Mouse (Mus musculus) gastrocnemius, postnatal 25 days (tissue): Measurements from ENCODE around the gene Nrg4. TPM values are rescaled to one million over a fixed set of nuclear protein-coding genes. Genes with fewer than 3 reads are reported as not detected.
"Not testable (repeated sequence)": the region's sequence is repeated elsewhere in the genome, so short reads cannot be mapped to it uniquely, and the experiment has no call there.

Experiments
- DNase-seq: peaks from one replicate; pipeline ENCODE4 v3.0.0; 2022
- total RNA-seq, 2 experiments: library from RNA; stranded (reverse); gene quantifications; 1 replicate in 1 of 2; 2 replicates in 1 of 2; pipeline ENCODE4 v1.2.3; 2021

Gene Nrg4
- total RNA-seq, 2 experiments from 2014 or later = 1.3 TPM; not detected in 1

DNA sequence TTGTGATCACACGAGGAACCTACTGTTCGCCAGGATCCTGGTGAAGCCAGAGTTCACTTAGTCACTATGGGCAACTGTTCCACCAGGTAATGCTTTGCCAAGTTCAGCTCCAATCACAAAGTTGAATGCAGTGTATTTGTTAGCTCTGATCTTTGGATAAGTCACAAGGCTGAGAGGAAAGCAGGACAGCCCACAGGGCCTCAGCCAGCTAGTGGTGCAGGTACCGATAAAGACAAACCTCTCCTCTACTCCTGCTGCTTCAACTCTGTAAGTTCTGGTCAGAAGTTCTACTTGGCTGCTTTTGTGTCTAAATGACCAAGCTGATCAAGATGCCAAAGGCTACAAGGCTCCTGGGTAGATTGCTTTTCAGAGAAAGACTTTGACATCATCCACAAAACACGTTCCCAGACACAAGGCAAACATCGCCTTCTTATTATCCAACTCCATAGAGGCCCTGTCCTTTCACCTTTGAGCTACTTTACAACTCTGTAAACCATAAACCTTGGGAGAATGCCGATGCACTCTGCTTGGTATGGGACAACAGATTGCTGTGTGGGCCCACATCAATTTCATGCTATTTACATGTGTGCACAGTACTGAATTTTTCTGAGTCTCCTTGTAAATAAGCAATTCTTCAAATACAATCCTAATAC lies 75.9 kb downstream of the Nrg4 start:
- DNase-seq = no peak

DNA sequence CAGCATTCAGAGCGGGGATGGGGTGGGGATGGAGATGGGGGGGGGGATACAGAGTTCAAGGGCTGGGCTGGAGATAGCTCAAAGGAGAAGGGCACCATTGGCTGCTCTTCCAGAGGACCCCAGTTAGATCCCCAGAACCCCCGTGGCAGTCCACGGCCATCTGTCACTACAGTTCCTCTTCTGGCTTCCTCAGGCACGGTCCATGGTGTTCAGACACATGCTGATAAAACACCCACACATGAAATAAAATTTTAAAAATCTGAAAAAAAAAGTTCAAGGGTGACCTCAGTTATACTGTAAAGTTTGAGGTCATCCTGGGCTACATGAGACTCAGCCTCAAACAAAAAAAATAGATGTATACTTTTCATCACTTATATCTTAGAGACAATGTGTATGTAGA lies 78.2 kb downstream of the Nrg4 start:
- no peak for DNase-seq

DNA sequence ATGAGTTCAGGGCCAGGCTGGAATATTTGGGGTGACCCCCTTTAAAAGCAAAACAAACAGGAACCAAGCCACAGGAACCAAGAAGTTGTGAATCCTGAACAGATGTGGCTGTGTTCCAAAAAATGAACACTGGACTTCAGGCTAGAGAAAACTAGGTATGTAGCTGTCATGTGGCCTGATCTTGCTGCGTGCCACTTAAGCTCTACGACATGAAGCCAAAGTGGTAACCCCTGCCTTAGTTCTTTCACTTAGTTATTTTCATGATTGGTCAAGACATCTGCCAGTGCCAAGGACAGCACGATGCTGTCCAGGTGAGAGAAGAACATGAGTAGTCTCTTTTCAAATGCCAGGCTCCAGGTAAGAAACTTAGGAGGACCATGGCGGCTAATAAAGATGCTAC lies 79.7 kb downstream of the Nrg4 start:
- DNase-seq = no peak

DNA sequence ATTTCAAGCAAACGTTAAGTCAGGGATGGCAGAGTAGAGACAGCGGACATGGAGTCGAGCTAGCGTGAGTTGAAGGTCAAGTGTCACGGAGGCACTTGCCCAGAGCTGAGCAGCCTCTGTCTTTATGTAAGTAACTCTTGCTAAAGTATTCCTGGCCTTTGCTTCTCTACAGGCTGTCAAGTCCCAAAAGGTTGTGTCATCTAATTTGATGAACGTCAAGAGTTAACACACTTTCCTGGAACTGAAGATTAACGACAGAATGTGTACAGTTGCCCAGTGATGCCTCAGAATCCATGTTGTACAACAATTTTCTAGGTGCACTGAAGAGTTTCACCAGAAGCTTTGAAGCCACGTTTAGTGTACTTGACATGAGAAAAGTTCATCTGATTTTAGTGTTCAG lies 80.2 kb downstream of the Nrg4 start:
- no peak for DNase-seq

DNA sequence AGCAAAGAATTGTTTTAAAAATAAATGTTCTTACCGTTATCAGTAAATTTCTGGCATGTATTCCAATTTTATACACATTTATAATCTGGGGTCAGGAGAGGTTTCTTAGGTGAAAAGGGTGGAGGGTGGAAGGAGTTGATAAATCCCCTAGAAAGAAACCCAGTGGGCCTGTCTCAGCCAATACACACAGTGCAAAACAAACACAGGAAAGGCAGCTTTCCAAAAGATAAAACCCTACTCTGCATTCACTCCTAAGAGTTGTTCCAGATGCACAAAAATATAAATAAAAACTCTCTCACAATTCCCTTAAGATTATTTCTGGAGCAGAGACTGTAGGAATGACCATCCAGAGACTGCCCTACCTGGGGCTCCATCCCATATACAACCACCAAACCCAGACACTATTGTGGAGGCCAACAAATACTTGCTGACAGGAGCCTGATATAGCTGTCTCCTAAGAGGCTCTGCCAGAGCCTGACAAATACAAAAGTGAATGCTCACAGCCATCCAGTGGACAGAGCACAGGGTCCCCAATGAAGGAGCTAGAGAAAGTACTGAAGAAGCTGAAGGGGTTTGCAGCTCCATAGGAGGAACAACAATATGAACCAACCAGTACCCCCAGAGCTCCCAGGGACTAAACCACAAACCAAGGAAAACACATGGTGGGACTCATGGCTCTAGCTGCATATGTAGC lies 81.4 kb downstream of the Nrg4 start:
- not testable (repeated sequence) for DNase-seq

DNA sequence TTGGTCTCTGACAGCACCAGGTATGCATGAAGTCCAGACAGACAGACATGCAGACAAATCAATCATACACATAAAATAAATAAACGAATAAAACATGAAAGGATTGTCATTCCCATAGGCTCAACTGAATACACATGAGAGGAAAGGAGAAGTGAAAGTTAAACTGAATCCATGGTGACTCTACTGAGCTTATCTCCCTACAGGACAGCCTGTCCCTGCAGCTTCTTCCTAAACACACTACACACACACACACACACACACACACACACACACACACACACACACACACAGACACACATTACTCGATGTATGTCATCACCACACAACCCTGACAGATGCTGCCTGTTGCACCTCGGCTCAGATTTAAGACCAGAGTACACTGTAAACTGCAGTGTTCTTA lies 82.6 kb downstream of the Nrg4 start:
- no peak for DNase-seq

DNA sequence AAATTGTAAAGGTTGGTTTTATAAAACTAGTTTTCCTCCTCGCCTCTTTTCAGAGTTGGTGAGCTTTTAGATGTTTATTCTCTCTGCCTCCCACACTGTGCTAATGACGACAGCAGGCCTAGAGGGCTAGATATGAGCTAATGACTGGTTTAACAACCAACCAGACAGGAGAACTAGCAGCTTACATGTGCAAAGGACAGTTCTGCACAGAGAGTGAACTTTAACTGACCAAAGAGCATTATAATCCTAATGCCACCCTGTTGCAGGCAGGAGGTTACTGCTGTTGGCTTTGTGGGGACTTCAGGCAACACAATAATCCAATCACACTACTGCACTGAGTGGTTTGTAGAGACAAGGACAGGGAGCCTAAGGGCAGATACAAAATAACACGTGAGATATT lies 83.4 kb downstream of the Nrg4 start:
- no peak for DNase-seq

DNA sequence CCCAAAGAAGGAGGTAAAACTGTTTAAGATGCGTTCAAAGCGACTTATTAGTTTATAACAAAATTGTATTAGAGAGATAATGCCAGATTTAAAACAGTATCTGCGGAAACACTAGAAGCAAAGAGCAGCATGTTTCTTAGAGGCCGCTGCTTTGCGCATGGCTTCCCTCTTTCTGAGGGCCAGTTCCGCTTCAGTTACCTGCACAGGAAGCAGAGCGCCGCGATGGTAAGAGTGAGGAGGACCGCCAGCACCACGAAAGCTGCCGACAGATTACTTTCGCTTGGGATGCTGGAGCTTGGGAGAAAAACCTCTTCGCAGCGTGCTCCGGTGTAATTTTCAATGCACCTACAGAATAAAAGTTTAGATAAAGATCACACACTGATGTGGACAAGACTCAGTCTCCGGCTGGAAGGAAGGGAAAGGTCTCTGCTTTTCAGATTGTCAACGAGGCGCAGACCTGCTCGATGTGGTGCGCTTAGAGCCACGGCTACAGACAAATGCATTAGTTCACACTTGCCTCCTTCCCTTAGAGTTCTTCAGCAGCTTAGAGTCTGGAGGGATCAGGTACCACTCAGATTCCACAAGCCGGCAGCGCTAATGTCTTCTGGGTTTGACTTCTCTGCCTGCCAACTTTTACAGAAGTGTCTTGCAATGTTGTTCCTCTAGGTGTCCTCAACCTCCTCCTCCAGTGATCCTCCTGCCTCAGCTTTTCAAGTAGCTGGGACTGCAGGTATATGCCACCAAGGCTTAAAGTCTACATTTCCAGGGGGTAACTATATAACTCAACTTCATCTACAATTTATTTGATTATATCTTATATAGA lies 84.6 kb downstream of the Nrg4 start:
- DNase-seq = no peak

DNA sequence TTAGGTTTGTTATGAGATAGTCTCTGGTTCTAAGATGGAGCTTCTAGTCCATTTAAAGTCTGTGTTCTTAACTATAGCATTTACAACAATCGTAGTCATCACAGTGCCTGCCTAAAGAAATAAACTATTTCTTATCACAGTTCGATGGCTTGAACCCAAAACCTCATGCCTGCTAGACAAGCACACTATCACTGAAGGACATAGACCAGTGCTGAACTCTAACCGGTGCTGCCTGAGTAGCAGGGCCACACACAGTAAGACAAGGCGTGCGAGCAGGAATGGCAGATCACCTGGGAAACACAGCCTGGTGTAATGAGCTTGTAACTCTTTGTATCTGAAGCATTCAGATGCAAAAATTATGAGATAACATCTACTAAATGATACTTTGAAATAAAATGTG lies 85.8 kb downstream of the Nrg4 start:
- DNase-seq = no peak

DNA sequence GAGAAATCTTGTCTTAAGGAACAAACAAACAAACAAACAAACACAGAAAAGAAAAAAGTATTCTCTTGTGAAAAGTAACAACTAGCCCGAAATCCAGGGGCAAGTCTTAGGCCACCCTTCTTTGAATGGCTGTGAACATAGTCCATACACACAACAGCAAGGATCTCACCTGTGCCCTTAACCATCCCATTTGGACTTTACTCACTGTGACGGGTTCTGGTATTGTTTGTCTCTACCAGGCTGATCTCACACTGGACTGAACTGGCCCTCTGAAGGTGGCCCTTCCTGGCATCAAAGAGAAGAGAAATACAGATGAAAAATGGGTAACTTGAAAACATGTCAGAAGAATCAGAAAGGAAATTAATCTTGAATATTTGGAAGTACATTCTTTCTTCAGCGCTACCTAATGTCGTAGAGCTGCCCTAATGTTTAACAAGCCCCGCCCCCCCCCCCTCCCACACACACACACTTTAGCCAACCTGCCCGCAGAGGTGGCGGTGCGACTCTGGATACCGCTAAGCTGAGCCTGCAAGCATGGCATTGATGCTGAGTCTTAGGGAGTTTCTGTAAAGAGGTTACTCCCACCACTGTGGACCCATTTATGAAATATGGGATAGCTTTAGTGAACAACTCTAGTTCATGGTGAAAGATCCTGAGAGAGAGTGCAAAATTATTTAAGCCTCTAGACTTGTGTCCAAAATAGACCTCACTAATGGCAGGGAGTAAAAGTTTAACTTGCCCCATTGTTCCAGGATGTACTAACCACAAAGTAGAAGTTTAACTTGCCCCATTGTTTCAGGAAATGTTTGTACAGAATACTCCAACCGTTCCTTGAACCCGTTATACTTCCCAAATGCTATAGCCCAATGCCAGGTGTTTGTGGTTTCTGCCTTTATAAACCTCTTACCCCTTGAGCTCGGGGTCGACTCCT lies 90.1 kb downstream of the Nrg4 start:
- no peak for DNase-seq

DNA sequence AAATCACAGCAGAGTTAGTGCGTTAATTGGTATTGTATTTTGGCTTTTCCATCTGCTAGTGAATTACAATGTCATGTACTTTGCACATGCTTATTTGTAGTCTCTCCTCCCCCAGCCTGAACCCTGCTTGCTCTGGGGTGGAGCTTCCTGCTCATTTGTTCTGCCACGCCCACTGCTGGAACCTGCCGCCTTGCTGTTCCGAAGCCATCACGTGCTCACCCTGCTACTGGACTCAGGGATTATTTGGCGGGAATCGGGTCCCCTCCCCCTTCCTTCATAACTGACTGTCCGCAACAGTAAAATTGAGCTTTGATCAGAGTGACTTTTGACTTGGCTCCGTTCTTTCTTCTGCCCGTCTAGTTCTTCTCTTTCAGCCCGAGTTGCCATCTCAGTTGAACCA lies 93.6 kb downstream of the Nrg4 start:
- not testable (repeated sequence) for DNase-seq

DNA sequence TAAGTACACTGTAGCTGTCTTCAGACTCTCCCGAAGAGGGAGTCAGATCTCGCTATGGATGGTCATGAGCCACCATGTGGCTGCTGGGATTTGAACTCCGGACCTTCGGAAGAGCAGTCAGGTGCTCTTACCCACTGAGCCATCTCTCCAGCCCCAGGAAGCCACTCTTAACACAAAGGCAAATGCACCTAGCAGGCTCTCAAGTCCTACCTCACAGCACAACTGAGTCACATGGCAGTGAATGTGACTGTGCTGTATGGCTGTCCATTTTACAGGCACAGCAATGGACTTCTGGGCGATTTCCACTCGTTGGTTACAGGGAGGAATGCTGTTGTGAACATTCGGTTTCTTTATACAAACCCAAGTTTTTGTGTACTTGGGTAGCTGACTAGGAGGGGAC lies 94.1 kb downstream of the Nrg4 start:
- DNase-seq = no peak

DNA sequence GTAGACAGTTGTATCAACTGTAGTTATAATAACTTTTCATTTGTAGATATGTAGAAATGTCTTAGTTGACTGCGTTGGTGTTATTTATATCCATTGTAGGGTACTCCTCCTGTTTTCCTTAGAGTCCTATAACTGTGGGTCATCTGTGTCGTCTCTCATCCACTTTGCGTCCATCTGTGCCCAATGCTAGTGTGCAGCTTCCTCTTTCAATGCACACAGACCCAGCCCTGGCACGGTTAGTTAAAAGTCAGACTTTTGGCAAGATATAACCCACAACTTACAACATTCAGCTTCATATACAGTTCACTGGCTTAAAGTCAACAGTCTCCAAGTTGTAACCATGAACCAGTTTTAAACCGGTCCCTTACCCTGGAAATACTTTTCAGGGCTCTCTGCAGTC lies 94.5 kb downstream of the Nrg4 start:
- no peak for DNase-seq

DNA sequence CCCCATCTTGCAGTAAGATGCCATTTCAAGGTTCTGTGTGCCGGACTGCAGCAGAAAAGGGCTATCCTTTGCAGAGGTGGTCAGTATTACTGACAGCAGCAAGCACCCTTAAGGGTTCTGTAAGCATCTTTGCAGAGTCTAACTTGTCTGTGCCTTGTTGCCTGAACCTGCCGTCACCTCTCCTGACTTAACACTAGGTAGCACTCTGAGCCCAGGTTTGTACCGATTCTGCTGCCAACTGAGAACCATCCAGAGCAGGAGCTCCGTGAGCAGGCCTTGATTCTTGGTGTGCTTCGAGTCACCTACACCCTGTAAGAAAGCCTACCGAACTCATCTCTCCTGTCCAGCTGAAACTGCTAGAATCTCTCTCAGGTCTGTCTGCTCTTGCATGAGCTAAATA lies 95.1 kb downstream of the Nrg4 start:
- no peak for DNase-seq

DNA sequence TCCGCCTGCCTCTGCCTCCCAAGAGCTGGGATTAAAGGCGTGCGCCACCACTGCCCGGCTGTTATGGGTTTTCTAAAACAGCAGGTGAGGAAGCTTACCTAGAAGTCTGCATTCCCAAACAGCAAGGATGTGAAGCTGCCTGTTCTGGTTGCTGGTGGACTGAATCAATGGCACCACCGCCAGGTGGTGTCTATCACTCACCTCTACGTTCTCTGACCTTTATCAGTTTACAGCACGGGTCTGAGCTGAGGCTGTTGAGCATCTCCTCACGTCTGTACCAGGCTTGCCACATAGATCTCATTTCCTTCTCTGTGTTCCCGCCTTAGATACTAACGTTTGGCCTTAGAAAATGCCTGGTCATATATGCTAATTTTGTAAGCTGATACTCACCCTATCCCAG lies 97.6 kb downstream of the Nrg4 start:
- DNase-seq = no peak

DNA sequence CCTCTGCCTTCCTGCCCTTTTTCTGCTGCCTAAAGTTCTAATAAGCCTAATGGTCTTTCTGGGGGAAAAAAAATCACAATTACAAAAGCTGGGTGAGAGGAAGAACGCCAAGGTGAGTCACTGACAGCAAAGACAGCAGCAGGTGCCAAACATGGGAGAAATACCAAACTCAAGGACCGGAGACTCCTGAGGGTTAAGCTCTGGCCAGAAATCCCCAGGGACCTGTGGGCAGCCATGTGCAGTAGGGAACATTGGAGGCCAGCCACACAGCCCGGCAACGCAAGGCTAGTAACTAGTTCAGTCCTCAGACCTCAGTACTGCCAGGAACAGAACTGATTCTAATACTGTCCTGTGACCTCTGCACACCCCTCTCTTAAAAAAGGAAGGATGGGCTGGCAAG lies 98.5 kb downstream of the Nrg4 start:
- DNase-seq = no peak

DNA sequence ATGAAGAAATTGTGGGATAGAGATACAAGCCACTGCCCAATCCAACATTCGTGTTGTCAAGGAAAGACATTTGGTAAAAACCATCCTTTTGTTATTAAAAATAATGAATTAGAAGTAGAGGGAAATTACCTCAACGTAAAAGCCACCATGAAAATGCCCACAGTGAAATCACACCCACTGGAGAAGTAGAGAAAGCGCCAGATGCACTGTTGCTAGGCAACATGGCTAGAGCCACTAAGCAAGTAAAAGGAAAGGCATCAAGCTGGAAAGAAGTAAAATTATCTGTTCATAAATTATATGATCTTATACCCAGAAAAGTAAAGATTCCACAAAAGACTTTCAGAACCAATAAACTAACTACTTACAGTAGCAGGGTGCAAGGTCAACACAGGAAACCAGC lies 100.4 kb downstream of the Nrg4 start:
- no peak for DNase-seq

DNA sequence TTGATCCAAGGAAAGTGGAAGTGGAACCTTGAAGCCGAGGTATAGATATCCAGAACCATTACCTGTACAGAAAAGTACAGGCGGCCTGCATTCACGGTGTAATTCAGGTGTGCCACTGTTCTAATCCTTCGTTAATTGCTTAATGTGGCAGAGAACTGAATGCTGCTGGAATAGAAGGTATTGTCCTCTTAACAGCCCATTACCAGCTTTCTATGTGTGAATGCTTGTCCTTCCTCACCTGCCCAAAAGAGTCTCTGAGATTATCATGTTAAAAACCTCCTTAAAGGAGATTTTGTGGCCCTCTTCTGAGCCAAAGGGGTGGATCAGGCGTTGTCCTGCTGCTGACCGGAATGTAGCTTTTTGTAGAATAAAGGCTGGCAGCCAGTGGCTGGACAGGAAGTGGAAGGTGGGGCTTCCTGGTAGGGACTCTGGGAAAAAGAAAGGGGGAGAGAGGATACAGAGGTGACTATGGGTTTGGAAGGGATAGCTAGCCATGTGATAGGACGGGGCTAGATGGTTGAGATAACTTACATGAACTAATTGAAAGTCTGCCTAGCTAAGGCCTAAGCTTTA lies 101.4 kb downstream of the Nrg4 start:
- DNase-seq = no peak

DNA sequence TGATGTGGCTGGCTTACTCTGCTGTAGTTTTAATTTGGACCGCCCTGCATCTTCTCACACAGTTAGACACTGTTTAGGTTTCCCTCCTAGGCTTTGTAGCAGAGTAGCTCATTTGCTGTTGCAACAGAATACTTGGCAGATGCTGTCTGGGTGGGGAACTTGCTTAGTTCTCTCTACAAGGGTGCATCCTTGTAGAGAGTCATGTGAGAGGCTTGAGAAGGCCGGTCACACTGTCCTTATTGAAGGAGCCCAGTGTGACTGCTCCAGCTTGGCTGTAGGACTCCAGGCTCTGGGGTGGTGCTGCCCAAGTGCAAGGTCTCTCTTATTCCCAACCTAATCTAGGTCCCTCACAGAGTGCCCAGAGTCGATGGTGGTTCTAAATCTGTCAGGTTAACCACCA lies 109.3 kb downstream of the Nrg4 start:
- DNase-seq = no peak

DNA sequence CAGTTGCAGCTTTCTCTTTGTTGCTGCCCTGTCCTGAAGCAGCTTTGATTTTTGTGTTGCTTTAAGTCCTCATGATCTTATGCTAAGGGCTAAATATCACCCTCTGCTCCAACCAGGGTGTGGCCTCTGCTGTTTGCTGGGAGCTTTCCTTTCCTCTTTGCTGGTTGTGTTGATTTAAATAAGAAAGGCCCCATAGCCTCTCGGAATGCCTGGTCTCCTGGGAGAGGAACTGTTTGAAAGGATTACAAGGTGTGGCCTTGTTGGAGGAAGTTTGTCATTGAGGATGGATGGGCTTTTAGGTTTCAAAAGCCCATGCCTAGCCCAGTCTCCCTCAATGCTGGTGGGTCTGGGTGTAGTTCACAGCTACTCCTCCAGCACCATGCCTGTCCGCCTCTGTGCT lies 110.6 kb downstream of the Nrg4 start:
- no peak for DNase-seq

DNA sequence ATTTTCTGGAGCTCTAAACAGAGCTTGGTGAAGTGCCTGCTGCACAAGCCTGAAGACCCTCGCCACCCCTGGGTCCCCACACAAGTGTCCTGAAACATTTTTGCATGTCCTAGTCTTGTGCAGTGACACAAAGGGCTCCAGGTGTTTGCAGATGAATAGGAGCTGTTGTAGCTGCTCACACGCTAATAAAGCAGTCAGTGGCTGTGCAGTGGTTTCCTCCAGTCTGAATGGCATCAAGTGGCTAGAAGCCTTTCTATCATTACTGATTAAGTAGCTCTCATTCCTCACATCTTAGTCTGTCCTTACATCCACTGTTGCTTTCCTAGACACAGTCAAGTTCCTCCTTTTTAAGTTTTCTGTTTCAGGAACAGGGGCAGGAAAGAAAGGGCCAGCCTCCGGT lies 111.0 kb downstream of the Nrg4 start:
- no peak for DNase-seq

DNA sequence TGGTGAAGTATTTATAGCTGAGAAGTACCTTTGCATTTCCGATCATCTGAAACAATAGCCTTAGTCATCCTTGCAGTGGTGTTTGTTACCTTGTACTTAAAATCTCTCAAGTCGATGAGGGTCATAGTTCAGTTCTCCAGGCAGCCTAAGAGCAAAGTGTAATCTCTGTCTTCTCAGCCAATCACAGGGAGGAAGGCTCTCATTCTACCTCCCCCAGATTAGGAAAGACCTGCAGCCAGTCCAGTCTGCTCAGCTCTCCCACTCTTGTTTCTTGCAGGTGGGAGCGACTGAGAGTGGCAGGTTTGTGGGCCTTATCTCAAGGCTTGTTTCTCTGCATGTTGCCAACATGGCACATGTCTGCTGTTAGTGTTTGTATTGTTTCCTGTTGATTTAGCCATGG lies 111.6 kb downstream of the Nrg4 start:
- no peak for DNase-seq
